Mouse (Mus musculus): ENCODE data around the gene Glce.

Gene Glce

GRCm38 (mm10) chr9:62121551-62122447 lies 656 bp downstream of the Glce start:
- DNase-seq, result peak; percentile 53 to 60

GRCm38 (mm10) chr9:62118754-62119153 lies 3.7 kb downstream of the Glce start:
- DNase-seq, result no peak

- DNase-seq, result peak; percentile 54 to 75
These were observed 6.6 kb downstream of the Glce start for GRCm38 (mm10) chr9:62115826-62116225.

- DNase-seq, result no peak
These were observed 25.9 kb downstream of the Glce start for GRCm38 (mm10) chr9:62096603-62097002.

- no peak for DNase-seq
These were observed 30.9 kb downstream of the Glce start for GRCm38 (mm10) chr9:62091604-62092003.

- DNase-seq, result no peak
These were observed 36.9 kb downstream of the Glce start for GRCm38 (mm10) chr9:62085548-62085947.

GRCm38 (mm10) chr9:62084896-62085295 lies 37.6 kb downstream of the Glce start:
- no peak for DNase-seq

- peak in 1 of 2 experiments; percentile 9 for DNase-seq
These were observed 39.5 kb downstream of the Glce start for GRCm38 (mm10) chr9:62082986-62083385.

GRCm38 (mm10) chr9:62081542-62081941 lies 40.9 kb downstream of the Glce start:
- DNase-seq, result no peak

GRCm38 (mm10) chr9:62080028-62080760 lies 42.3 kb downstream of the Glce start:
- DNase-seq, result no peak

- no peak for DNase-seq
These were observed 60.2 kb downstream of the Glce start for GRCm38 (mm10) chr9:62062234-62062633.

GRCm38 (mm10) chr9:62060431-62060830 lies 62.0 kb downstream of the Glce start:
- no peak for DNase-seq

- DNase-seq, result no peak
These were observed 62.5 kb downstream of the Glce start for GRCm38 (mm10) chr9:62059941-62060340.

GRCm38 (mm10) chr9:62057881-62058506 lies 64.5 kb downstream of the Glce start:
- no peak for DNase-seq

GRCm38 (mm10) chr9:62056206-62056605 lies 66.2 kb downstream of the Glce start:
- DNase-seq, result no peak

GRCm38 (mm10) chr9:62050801-62051200 lies 71.7 kb downstream of the Glce start:
- DNase-seq, result peak; percentile 14 to 26

GRCm38 (mm10) chr9:62049166-62049565 lies 73.3 kb downstream of the Glce start:
- DNase-seq, result no peak

- DNase-seq, result no peak
These were observed 80.3 kb downstream of the Glce start for GRCm38 (mm10) chr9:62042167-62042566.

GRCm38 (mm10) chr9:62040008-62040608 lies 82.3 kb downstream of the Glce start:
- peak; percentile 91 to 94 for DNase-seq

GRCm38 (mm10) chr9:62035806-62036205 lies 86.6 kb downstream of the Glce start:
- DNase-seq, result no peak

- no peak for DNase-seq
These were observed 90.2 kb downstream of the Glce start for GRCm38 (mm10) chr9:62032206-62032605.

GRCm38 (mm10) chr9:62028072-62028471 lies 94.4 kb downstream of the Glce start:
- no peak for DNase-seq

- DNase-seq, result no peak
These were observed 95.9 kb downstream of the Glce start, which contains the start of gene Paqr5 for GRCm38 (mm10) chr9:62026600-62026999. Paqr5 (minus strand) TSS chr9:62026856.
